Mouse (Mus musculus) neural tube, embryonic 11.5 days (tissue): ENCODE data around the gene Tet2. TPM values are rescaled to one million over a fixed set of nuclear protein-coding genes. Genes with fewer than 3 reads are reported as not detected.

Source experiments
- ATAC-seq: fragments of 200-750 bp; cut with Nextera tagmentation; 2 replicates; pipeline ENCODE4 v1.8.0; 2017; ENCODE audit warnings: moderate number of reproducible peaks, mild to moderate bottlenecking, moderate TSS enrichment, moderate library complexity; ENCODE audit not compliant: insufficient read depth, low FRiP score, low TSS enrichment
- DNase-seq: peaks from one replicate; pipeline ENCODE4 v3.0.0-alpha.2; 2015; ENCODE audit warnings: low spot score
- H3K27ac ChIP-seq: fragments of 300-500 bp; sonication (generic); 2 replicates; pipeline ENCODE4 v1.5.1; 2014; ENCODE audit warnings: low read depth, mild to moderate bottlenecking, low read length
- H3K27me3 ChIP-seq: fragments of 300-500 bp; sonication (generic); 2 replicates; pipeline ENCODE4 v1.6.1; 2014; ENCODE audit warnings: mild to moderate bottlenecking, low read length, mixed read lengths; ENCODE audit not compliant: control insufficient read depth, insufficient read depth
- H3K36me3 ChIP-seq: fragments of 300-500 bp; sonication (generic); 2 replicates; pipeline ENCODE4 v1.6.1; 2014; ENCODE audit warnings: mild to moderate bottlenecking, low read length, moderate library complexity, mixed read lengths; ENCODE audit not compliant: control insufficient read depth, insufficient read depth
- H3K4me1 ChIP-seq: fragments of 300-500 bp; sonication (generic); 2 replicates; pipeline ENCODE4 v1.6.1; 2014; ENCODE audit warnings: low read length, mixed read lengths; ENCODE audit not compliant: control insufficient read depth, insufficient read depth
- H3K4me2 ChIP-seq: fragments of 300-500 bp; sonication (generic); 2 replicates; pipeline ENCODE4 v1.6.1; 2014; ENCODE audit warnings: low read depth, mild to moderate bottlenecking, moderate library complexity
- H3K4me3 ChIP-seq: fragments of 300-500 bp; sonication (generic); 2 replicates; pipeline ENCODE4 v1.5.1; 2014; ENCODE audit warnings: low read depth, low read length
- H3K9ac ChIP-seq: fragments of 300-500 bp; sonication (generic); 2 replicates; pipeline ENCODE4 v1.6.1; 2014; ENCODE audit warnings: mild to moderate bottlenecking, low read length
- H3K9me3 ChIP-seq: fragments of 300-500 bp; sonication (generic); 2 replicates; pipeline ENCODE4 v1.6.1; 2016; ENCODE audit warnings: low read length; ENCODE audit not compliant: control insufficient read depth
- WGBS: fragments of 180-500 bp; shearing (Covaris S2); extraction: QIAGEN DNeasy Blood & Tissue Kit; methylation state at CpG from one replicate; pipeline ENCODE4 v1.1.7; 2014; 5-methylcytosine and 5-hydroxymethylcytosine counted together
- polyA plus RNA-seq: library from polyadenylated mRNA; unstranded; fragments of >200 nt; fragmentation: Nextera tagmentation; extraction: Ambion mirVana; gene quantifications from 2 replicates; pipeline ENCODE4 v1.2.1, GENCODE M21; 2014

The Tet2 gene
- polyA plus RNA-seq, 1 experiment from 2014 or later: 18.3 TPM

GRCm38 (mm10) chr3:133468883-133469282, 76.1 kb downstream of the Tet2 start:
- ATAC-seq (no peak), DNase-seq (no peak)
- Histone ChIP-seq H3K4me2 (no peak overlapping the region), H3K36me3 (peaks cover 26% of the 10 kb centered on the region), H3K4me3 (no peak overlapping the region), H3K9ac (no peak overlapping the region), H3K9me3 (no peaks in the 10 kb centered on the region), H3K4me1 (no peaks in the 10 kb centered on the region), H3K27ac (no peak overlapping the region), H3K27me3 (no peaks in the 10 kb centered on the region)
- 92% methylated on average over 7 of the region's 7 CpGs for WGBS

DNA sequence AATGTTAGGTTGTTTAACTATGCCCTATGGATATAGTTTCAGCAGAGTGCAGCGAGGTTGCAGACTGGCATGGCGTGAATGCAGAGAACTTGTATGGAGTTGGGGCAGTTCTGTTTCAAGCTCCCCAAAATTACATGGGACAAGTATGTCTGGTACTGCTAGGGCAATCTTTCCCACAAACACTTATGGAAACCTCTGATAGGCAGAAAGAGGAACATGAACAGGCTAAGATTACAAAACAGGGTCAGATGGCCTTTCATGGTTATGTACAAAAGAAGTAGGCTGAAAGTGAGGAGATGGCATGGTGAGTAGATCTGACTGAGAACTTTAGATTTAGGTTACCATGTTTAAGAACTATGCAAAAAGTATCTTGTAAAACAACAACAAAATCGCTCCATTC, 81.7 kb downstream of the Tet2 start:
- no peaks in the 10 kb centered on the region for H3K4me1 ChIP-seq
- H3K4me2 ChIP-seq: no peak overlapping the region
- peaks cover 13% of the 10 kb centered on the region for H3K36me3 ChIP-seq
- no peak overlapping the region for H3K9ac ChIP-seq
- H3K9me3 ChIP-seq: no peaks in the 10 kb centered on the region
- H3K4me3 ChIP-seq: no peak overlapping the region
- no peak overlapping the region for H3K27ac ChIP-seq
- 97% methylated on average over 3 of the region's 3 CpGs for WGBS
- no peak for ATAC-seq
- no peak for DNase-seq
- no peaks in the 10 kb centered on the region for H3K27me3 ChIP-seq

DNA sequence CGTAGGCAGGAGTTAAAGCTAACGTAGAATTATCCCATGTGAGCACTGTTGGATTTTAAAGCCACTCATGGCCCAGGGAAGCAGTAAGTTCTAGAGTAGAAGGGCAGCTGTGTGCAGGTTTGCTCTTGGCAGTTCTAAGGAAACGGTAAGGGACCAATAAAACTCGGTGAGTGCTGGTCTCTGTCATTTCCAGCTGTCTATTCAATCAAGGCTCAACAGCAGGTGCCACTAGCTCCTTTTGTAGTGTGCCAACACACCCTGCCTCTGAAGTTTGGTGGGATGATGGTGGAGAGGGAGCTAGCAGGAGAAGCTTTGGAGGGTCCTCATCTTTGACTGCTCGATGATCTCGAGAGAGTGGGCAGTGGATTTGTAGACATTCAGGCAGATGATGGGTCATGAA, 82.5 kb downstream of the Tet2 start:
- no peak overlapping the region for H3K4me2 ChIP-seq
- WGBS: 75% methylated on average over 6 of the region's 6 CpGs
- no peak for ATAC-seq
- peaks cover 7% of the 10 kb centered on the region for H3K36me3 ChIP-seq
- no peaks in the 10 kb centered on the region for H3K9me3 ChIP-seq
- no peak overlapping the region for H3K9ac ChIP-seq
- no peak overlapping the region for H3K4me3 ChIP-seq
- no peaks in the 10 kb centered on the region for H3K27me3 ChIP-seq
- no peak for DNase-seq
- no peaks in the 10 kb centered on the region for H3K4me1 ChIP-seq
- no peak overlapping the region for H3K27ac ChIP-seq

DNA sequence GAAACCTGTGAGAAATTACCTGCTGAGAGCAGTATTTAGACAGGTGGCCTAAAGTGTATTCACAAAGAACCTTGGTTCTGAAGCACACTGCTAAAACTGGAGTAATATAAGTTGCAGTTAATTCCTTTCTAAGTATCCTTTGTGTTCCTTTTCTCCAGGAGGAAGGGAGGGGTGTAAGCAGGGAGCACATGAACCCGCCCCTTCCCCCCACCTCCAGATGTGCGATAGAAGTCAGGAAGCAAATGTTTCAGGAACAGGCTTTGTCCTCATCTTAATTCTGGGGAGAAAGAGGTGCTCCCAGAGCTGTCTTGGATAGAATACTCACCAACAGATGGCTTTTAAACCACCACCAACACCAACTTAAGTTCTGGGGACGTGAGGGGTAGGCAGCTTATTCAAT, 82.9 kb downstream of the Tet2 start:
- H3K9me3 ChIP-seq: no peaks in the 10 kb centered on the region
- H3K36me3 ChIP-seq: peaks cover 3% of the 10 kb centered on the region
- H3K9ac ChIP-seq: no peak overlapping the region
- DNase-seq: no peak
- ATAC-seq: no peak
- no peak overlapping the region for H3K4me3 ChIP-seq
- WGBS: 69% methylated on average over 3 of the region's 3 CpGs
- H3K27me3 ChIP-seq: no peaks in the 10 kb centered on the region
- H3K27ac ChIP-seq: no peak overlapping the region
- no peak overlapping the region for H3K4me2 ChIP-seq
- no peaks in the 10 kb centered on the region for H3K4me1 ChIP-seq

DNA sequence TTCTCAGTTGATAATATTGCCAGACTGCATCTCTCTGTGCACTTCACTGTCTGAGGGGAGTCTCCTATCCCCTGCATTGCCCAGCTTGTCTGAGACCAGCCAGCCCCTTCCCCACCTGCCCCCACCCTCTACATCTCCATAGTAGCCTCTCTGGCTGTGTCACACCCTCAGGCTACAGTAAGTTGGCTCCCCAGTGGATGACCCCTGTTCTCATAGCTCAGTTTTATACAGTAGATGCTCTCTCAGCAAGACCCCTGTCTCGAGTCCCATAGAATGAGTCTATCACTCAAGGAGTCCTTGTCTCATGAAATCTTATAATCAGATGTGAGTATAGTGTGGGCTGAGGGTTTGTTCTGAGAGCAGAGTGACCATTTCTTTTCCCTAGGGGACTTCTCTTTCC, 85.8 kb downstream of the Tet2 start:
- Histone ChIP-seq H3K4me1 (no peaks in the 10 kb centered on the region), H3K4me2 (no peak overlapping the region), H3K27me3 (no peaks in the 10 kb centered on the region), H3K4me3 (no peak overlapping the region), H3K36me3 (no peaks in the 10 kb centered on the region), H3K9ac (no peak overlapping the region), H3K9me3 (no peaks in the 10 kb centered on the region), H3K27ac (no peak overlapping the region)
- WGBS: 69% methylated on average over 1 of the region's 1 CpGs
- ATAC-seq: 0 out of 2 replicates have a peak, but pooled peaks have one; percentile 40
- DNase-seq: no peak

DNA sequence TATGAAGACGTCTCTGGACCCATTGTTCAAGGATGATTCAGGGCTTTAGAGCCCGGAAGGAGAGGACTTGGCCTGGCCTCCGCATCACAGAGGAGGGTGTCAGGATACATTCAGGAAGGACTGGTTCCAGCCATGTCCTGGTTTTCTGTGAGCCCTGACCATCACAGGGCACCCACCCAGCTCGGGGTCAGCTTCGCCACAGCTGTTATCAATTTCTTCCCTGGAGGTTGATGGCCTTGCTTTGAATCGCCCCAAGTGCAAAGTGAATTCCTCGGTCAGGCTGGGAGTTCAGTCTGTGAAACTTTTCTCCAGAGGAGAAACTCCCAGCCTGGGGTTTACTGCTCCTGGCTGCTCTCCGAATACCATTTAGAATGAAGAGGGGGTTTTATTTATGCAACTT, 91.0 kb downstream of the Tet2 start:
- ATAC-seq: no peak
- no peak for DNase-seq
- H3K9me3 ChIP-seq: no peaks in the 10 kb centered on the region
- no peaks in the 10 kb centered on the region for H3K4me1 ChIP-seq
- H3K36me3 ChIP-seq: no peaks in the 10 kb centered on the region
- no peak overlapping the region for H3K4me2 ChIP-seq
- H3K27me3 ChIP-seq: no peaks in the 10 kb centered on the region
- H3K9ac ChIP-seq: no peak overlapping the region
- 68% methylated on average over 8 of the region's 8 CpGs for WGBS
- H3K27ac ChIP-seq: no peak overlapping the region
- H3K4me3 ChIP-seq: no peak overlapping the region

DNA sequence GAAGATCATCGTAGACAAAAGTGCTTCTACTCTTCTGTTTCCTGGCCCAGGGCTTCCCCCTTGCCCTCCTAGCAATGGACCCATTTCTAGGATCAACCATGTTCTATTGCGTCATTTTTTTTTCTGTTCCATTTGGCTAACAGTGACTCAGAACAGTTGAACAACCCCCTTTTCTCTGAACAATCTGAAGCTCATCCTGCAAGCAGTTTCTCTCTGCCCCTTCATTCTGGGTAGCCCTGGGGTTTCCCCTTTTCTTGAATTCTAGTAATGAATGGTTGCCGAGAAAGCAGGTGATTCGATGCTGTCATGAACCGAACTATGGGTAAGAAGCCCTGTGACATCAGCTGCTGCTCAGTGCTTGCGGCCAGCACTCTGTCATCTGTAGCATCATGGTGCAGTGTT, 108.0 kb downstream of the Tet2 start:
- H3K9ac ChIP-seq: no peak overlapping the region
- no peaks in the 10 kb centered on the region for H3K9me3 ChIP-seq
- DNase-seq (no peak), ATAC-seq (no peak)
- H3K27me3 ChIP-seq: no peaks in the 10 kb centered on the region
- no peak overlapping the region for H3K4me2 ChIP-seq
- no peak overlapping the region for H3K27ac ChIP-seq
- no peaks in the 10 kb centered on the region for H3K4me1 ChIP-seq
- H3K4me3 ChIP-seq: no peak overlapping the region
- no peaks in the 10 kb centered on the region for H3K36me3 ChIP-seq
- 88% methylated on average over 6 of the region's 6 CpGs for WGBS

GRCm38 (mm10) chr3:133436279-133436860, 108.6 kb downstream of the Tet2 start:
- Histone ChIP-seq H3K27ac (no peak overlapping the region), H3K4me2 (no peak overlapping the region), H3K4me3 (no peak overlapping the region), H3K36me3 (no peaks in the 10 kb centered on the region), H3K27me3 (no peaks in the 10 kb centered on the region), H3K9me3 (no peaks in the 10 kb centered on the region), H3K4me1 (no peaks in the 10 kb centered on the region), H3K9ac (no peak overlapping the region)
- DNase-seq (no peak), ATAC-seq (no peak)
- 88% methylated on average over 4 of the region's 4 CpGs for WGBS

GRCm38 (mm10) chr3:133435774-133436148, 109.2 kb downstream of the Tet2 start:
- 87% methylated on average over 1 of the region's 1 CpGs for WGBS

More at GRCm38 (mm10) chr3:133435774-133436148, 109.2 kb downstream of the Tet2 start:
- Histone ChIP-seq H3K27ac (no peak overlapping the region), H3K27me3 (no peaks in the 10 kb centered on the region), H3K4me3 (no peak overlapping the region), H3K36me3 (no peaks in the 10 kb centered on the region), H3K4me1 (no peaks in the 10 kb centered on the region), H3K9me3 (no peaks in the 10 kb centered on the region), H3K9ac (no peak overlapping the region), H3K4me2 (no peak overlapping the region)
- DNase-seq (no peak), ATAC-seq (no peak)
